Mouse (Mus musculus) myocyte (in vitro differentiated cells): ENCODE data around the gene Csrnp2. TPM values are rescaled to one million over a fixed set of nuclear protein-coding genes. Genes with fewer than 3 reads are reported as not detected.

Experiments used
- H3K27me3 ChIP-seq: one replicate; pipeline ENCODE4 v1.6.1; 2011; ENCODE audit not compliant: control insufficient read depth, insufficient read depth, insufficient read length
- H3K36me3 ChIP-seq: one replicate; pipeline ENCODE4 v1.6.1; 2011; ENCODE audit not compliant: control insufficient read depth, insufficient read depth
- H3K4me2 ChIP-seq: one replicate; pipeline ENCODE4 v1.6.1; 2011; ENCODE audit warnings: low read depth, control low read depth
- H3K4me3 ChIP-seq: one replicate; pipeline ENCODE4 v1.5.1; 2011; ENCODE audit warnings: mild to moderate bottlenecking, control low read depth, moderate library complexity
- H3K79me2 ChIP-seq: one replicate; pipeline ENCODE4 v1.6.1; 2011; ENCODE audit not compliant: control insufficient read depth, insufficient read depth
- H3ac ChIP-seq: one replicate; pipeline ENCODE4 v1.6.1; 2011; ENCODE audit not compliant: control insufficient read depth, insufficient read length
- CEBPB ChIP-seq: IDR thresholded peaks from 2 replicates; pipeline ENCODE4 v1.6.1; 2011; ENCODE audit warnings: mild to moderate bottlenecking, moderate library complexity; ENCODE audit not compliant: poor library complexity, insufficient read depth, severe bottlenecking
- E2F4 ChIP-seq: IDR thresholded peaks from one replicate; pipeline ENCODE4 v1.6.1; 2011; ENCODE audit warnings: mild to moderate bottlenecking, control low read depth, moderate library complexity; ENCODE audit not compliant: insufficient read depth
- MAX ChIP-seq: IDR thresholded peaks from one replicate; pipeline ENCODE4 v1.6.1; 2011; ENCODE audit warnings: low read depth, mild to moderate bottlenecking, control low read depth
- MYOD1 ChIP-seq, 3 experiments: IDR thresholded peaks; one replicate each; pipeline ENCODE4 v1.6.1; 2011; ENCODE audit warnings: control low read depth in 2 of 3, low read depth in 2 of 3, mild to moderate bottlenecking in 2 of 3, moderate library complexity in 1 of 3; ENCODE audit not compliant: insufficient read length in 2 of 3, control insufficient read depth in 1 of 3
- MYOG ChIP-seq, 3 experiments: IDR thresholded peaks; one replicate each; pipeline ENCODE4 v1.6.1; 2011; ENCODE audit warnings: control low read depth in 2 of 3, low read depth in 2 of 3, mild to moderate bottlenecking in 2 of 3; ENCODE audit not compliant: insufficient read length in 2 of 3, control insufficient read depth in 1 of 3, insufficient read depth in 1 of 3
- POLR2A ChIP-seq: IDR thresholded peaks from one replicate; pipeline ENCODE4 v1.6.1; 2011; ENCODE audit warnings: low read depth, mild to moderate bottlenecking, control low read depth, moderate library complexity; ENCODE audit not compliant: insufficient read length
- POLR2AphosphoS2 ChIP-seq: IDR thresholded peaks from one replicate; pipeline ENCODE4 v1.6.1; 2011; ENCODE audit warnings: low read depth, control low read depth; ENCODE audit not compliant: insufficient read length
- REST ChIP-seq: IDR thresholded peaks from one replicate; pipeline ENCODE4 v1.6.1; 2011; ENCODE audit warnings: mild to moderate bottlenecking, control low read depth, moderate library complexity; ENCODE audit not compliant: insufficient read depth, insufficient read length
- SRF ChIP-seq: IDR thresholded peaks from one replicate; pipeline ENCODE4 v1.6.1; 2011; ENCODE audit warnings: low read depth; ENCODE audit not compliant: control insufficient read depth, insufficient read length
- TCF12 ChIP-seq: IDR thresholded peaks from one replicate; pipeline ENCODE4 v1.6.1; 2011; ENCODE audit warnings: mild to moderate bottlenecking, control low read depth; ENCODE audit not compliant: poor library complexity, insufficient read depth, severe bottlenecking
- TCF3 ChIP-seq: IDR thresholded peaks from one replicate; pipeline ENCODE4 v1.6.1; 2011; ENCODE audit warnings: low read depth, control low read depth; ENCODE audit not compliant: insufficient read length
- USF1 ChIP-seq: IDR thresholded peaks from one replicate; pipeline ENCODE4 v1.6.1; 2011; ENCODE audit warnings: low read depth, mild to moderate bottlenecking, control low read depth, moderate library complexity
- polyA plus RNA-seq: library from polyadenylated mRNA; unstranded; fragments of >200 nt; fragmentation: generic; extraction: Trizol; gene quantifications from one replicate; pipeline ENCODE4 v1.2.1, GENCODE M21; 2012; ENCODE audit warnings: missing spikeins

Csrnp2 gene
- polyA plus RNA-seq, 1 experiment = 9.2 TPM

- Histone ChIP-seq H3K4me2 (no peak overlapping the region), H3K79me2 (no peaks in the 10 kb centered on the region), H3ac (no peak overlapping the region), H3K4me3 (no peak overlapping the region), H3K27me3 (no peaks in the 10 kb centered on the region), H3K36me3 (peaks cover 48% of the 10 kb centered on the region)
- TF ChIP-seq SRF = no peak
- no peak for TF ChIP-seq MYOG (IDR thresholded peaks at IDR 0.05; ENCODE audit: control insufficient read depth in 1 of 3, insufficient read depth in 1 of 3, insufficient read length in 2 of 3, low read depth in 2 of 3)
- no peak for TF ChIP-seq CEBPB
- TF ChIP-seq POLR2AphosphoS2 = no peak
- no peak for TF ChIP-seq MAX
- TF ChIP-seq POLR2A = no peak
- no peak for TF ChIP-seq TCF3
- TF ChIP-seq REST = no peak
- TF ChIP-seq TCF12 = no peak
- TF ChIP-seq MYOD1 (IDR thresholded peaks at IDR 0.05; ENCODE audit: control insufficient read depth in 1 of 3, insufficient read length in 2 of 3, low read depth in 2 of 3) = no peak
- TF ChIP-seq E2F4 = no peak
- no peak for TF ChIP-seq USF1
Observed at GRCm38 (mm10) chr15:100478925-100479324, 16.4 kb downstream of the Csrnp2 start.

- H3K79me2 ChIP-seq = no peaks in the 10 kb centered on the region
- TF ChIP-seq MYOD1 (IDR thresholded peaks at IDR 0.05; ENCODE audit: control insufficient read depth in 1 of 3, insufficient read length in 2 of 3, low read depth in 2 of 3) (no peak), TCF12 (no peak), POLR2A (no peak), REST (no peak), MYOG (IDR thresholded peaks at IDR 0.05; ENCODE audit: control insufficient read depth in 1 of 3, insufficient read depth in 1 of 3, insufficient read length in 2 of 3, low read depth in 2 of 3) (no peak), USF1 (no peak), SRF (no peak), MAX (no peak), E2F4 (no peak), POLR2AphosphoS2 (no peak), CEBPB (no peak), TCF3 (no peak)
Observed at GRCm38 (mm10) chr15:100478351-100478750, 16.9 kb downstream of the Csrnp2 start.

GRCm38 (mm10) chr15:100473926-100474503 lies 21.3 kb downstream of the Csrnp2 start:
- Histone ChIP-seq H3K4me3 (no peak overlapping the region), H3K27me3 (no peaks in the 10 kb centered on the region), H3K4me2 (no peak overlapping the region), H3K79me2 (no peaks in the 10 kb centered on the region), H3ac (no peak overlapping the region), H3K36me3 (peaks cover 21% of the 10 kb centered on the region)
- TF ChIP-seq POLR2AphosphoS2 (no peak), SRF (no peak), TCF3 (no peak), MYOD1 (IDR thresholded peaks at IDR 0.05; ENCODE audit: control insufficient read depth in 1 of 3, insufficient read length in 2 of 3, low read depth in 2 of 3) (no peak)

More at GRCm38 (mm10) chr15:100478351-100478750, 16.9 kb downstream of the Csrnp2 start:
- H3ac ChIP-seq = no peak overlapping the region
- H3K27me3 ChIP-seq = no peaks in the 10 kb centered on the region
- H3K4me3 ChIP-seq = no peak overlapping the region
- H3K36me3 ChIP-seq = peaks cover 43% of the 10 kb centered on the region
- no peak overlapping the region for H3K4me2 ChIP-seq

- Histone ChIP-seq H3K4me3 (peak overlapping the region; percentile 52), H3ac (no peak overlapping the region), H3K4me2 (peak overlapping the region; percentile 83), H3K27me3 (no peaks in the 10 kb centered on the region), H3K79me2 (no peaks in the 10 kb centered on the region), H3K36me3 (peaks cover 3% of the 10 kb centered on the region)
- TF ChIP-seq E2F4 (no peak), MAX (no peak), CEBPB (no peak), POLR2A (no peak), TCF3 (no peak), MYOG (IDR thresholded peaks at IDR 0.05; ENCODE audit: control insufficient read depth in 1 of 3, insufficient read depth in 1 of 3, insufficient read length in 2 of 3, low read depth in 2 of 3) (no peak), SRF (no peak), MYOD1 (IDR thresholded peaks at IDR 0.05; ENCODE audit: control insufficient read depth in 1 of 3, insufficient read length in 2 of 3, low read depth in 2 of 3) (no peak)
Observed at GRCm38 (mm10) chr15:100470037-100470436, 25.3 kb downstream of the Csrnp2 start.

- Histone ChIP-seq H3K79me2 (no peaks in the 10 kb centered on the region), H3K4me2 (peak overlapping the region; percentile 83), H3K4me3 (peak overlapping the region; percentile 52), H3K36me3 (peaks cover 3% of the 10 kb centered on the region), H3ac (peak overlapping the region; percentile 50), H3K27me3 (no peaks in the 10 kb centered on the region)
- TF ChIP-seq SRF = no peak
- TF ChIP-seq MYOD1 (IDR thresholded peaks at IDR 0.05; ENCODE audit: control insufficient read depth in 1 of 3, insufficient read length in 2 of 3, low read depth in 2 of 3) = no peak
- no peak for TF ChIP-seq REST
- TF ChIP-seq MYOG (IDR thresholded peaks at IDR 0.05; ENCODE audit: control insufficient read depth in 1 of 3, insufficient read depth in 1 of 3, insufficient read length in 2 of 3, low read depth in 2 of 3) = no peak
- TF ChIP-seq POLR2A = no peak
- TF ChIP-seq CEBPB = no peak
- TF ChIP-seq POLR2AphosphoS2 = no peak
Observed at GRCm38 (mm10) chr15:100469189-100469545, 26.1 kb downstream of the Csrnp2 start.
